Mouse (Mus musculus): ENCODE data around the gene Sin3a. TPM values are rescaled to one million over a fixed set of nuclear protein-coding genes. Genes with fewer than 3 reads are reported as not detected.

Sin3a gene
- polyA plus RNA-seq, 1 experiment from 2014 or later, result 32.4 TPM

GRCm38 (mm10) chr9:57117261-57117755, 45.5 kb downstream of the Sin3a start:
- Histone ChIP-seq H3K4me2 (ENCODE audit: low read depth, low read length) (no peak overlapping the region), H3K4me3 (ENCODE audit: low read depth, low read length) (no peak overlapping the region), H3K9ac (ENCODE audit: low read depth, low read length) (no peak overlapping the region), H3K27me3 (replicated peaks; ENCODE audit: control insufficient read depth, insufficient read depth, low read length) (no peaks in the 10 kb centered on the region), H3K9me3 (ENCODE audit: control insufficient read depth, low read length) (no peaks in the 10 kb centered on the region), H3K36me3 (ENCODE audit: control insufficient read depth, insufficient read depth, low read length) (peaks cover 96% of the 10 kb centered on the region), H3K4me1 (ENCODE audit: control insufficient read depth, insufficient read depth, low read length) (no peaks in the 10 kb centered on the region), H3K27ac (replicated peaks; ENCODE audit: low read depth, low read length) (no peak overlapping the region)
- ATAC-seq (ENCODE audit: low read depth) (no peak), DNase-seq (ENCODE audit: low spot score) (no peak)
- WGBS, result 93% methylated on average over 13 of the region's 13 CpGs

GRCm38 (mm10) chr9:57129641-57130040, 57.8 kb downstream of the Sin3a start:
- peak overlapping the region; percentile 67; the same call in 1 of the 2 replicates for H3K4me3 ChIP-seq (ENCODE audit: low read depth, low read length)
- H3K9ac ChIP-seq (ENCODE audit: low read depth, low read length), result no peak overlapping the region
- H3K4me2 ChIP-seq (ENCODE audit: low read depth, low read length), result peak overlapping the region; percentile 62; the same call in 1 of the 2 replicates
- no peaks in the 10 kb centered on the region for H3K27me3 ChIP-seq (replicated peaks; ENCODE audit: control insufficient read depth, insufficient read depth, low read length)
- H3K9me3 ChIP-seq (ENCODE audit: control insufficient read depth, low read length), result no peaks in the 10 kb centered on the region
- peaks cover 48% of the 10 kb centered on the region for H3K36me3 ChIP-seq (ENCODE audit: control insufficient read depth, insufficient read depth, low read length)
- ATAC-seq (ENCODE audit: low read depth) (no peak), DNase-seq (ENCODE audit: low spot score) (no peak)
- H3K4me1 ChIP-seq (ENCODE audit: control insufficient read depth, insufficient read depth, low read length), result peaks cover 11% of the 10 kb centered on the region
- no peak overlapping the region for H3K27ac ChIP-seq (replicated peaks; ENCODE audit: low read depth, low read length)

- Histone ChIP-seq H3K4me1 (ENCODE audit: control insufficient read depth, insufficient read depth, low read length) (peaks cover 11% of the 10 kb centered on the region), H3K27ac (replicated peaks; ENCODE audit: low read depth, low read length) (peak within 1 kb of the TSS; percentile 91), H3K4me2 (ENCODE audit: low read depth, low read length) (peak within 1 kb of the TSS; percentile 62), H3K4me3 (ENCODE audit: low read depth, low read length) (peak within 1 kb of the TSS; percentile 67), H3K9ac (ENCODE audit: low read depth, low read length) (peak within 1 kb of the TSS; percentile 73), H3K36me3 (ENCODE audit: control insufficient read depth, insufficient read depth, low read length) (peaks cover 48% of the 10 kb centered on the region), H3K9me3 (ENCODE audit: control insufficient read depth, low read length) (no peaks in the 10 kb centered on the region), H3K27me3 (replicated peaks; ENCODE audit: control insufficient read depth, insufficient read depth, low read length) (no peaks in the 10 kb centered on the region)
- ATAC-seq (ENCODE audit: low read depth) (peak; percentile 93), DNase-seq (ENCODE audit: low spot score) (peak; percentile 97)
- WGBS, result 0% methylated on average over 40 of the region's 58 CpGs
These were observed 59.0 kb downstream of the Sin3a start, which contains the start of gene Man2c1 for GRCm38 (mm10) chr9:57130577-57131433. Gene Man2c1 (plus strand): TSS chr9:57130690.

- ATAC-seq (ENCODE audit: low read depth) (no peak), DNase-seq (ENCODE audit: low spot score) (no peak)
- H3K27me3 ChIP-seq (replicated peaks; ENCODE audit: control insufficient read depth, insufficient read depth, low read length), result no peaks in the 10 kb centered on the region
- H3K27ac ChIP-seq (replicated peaks; ENCODE audit: low read depth, low read length), result no peak overlapping the region
- no peak overlapping the region for H3K4me3 ChIP-seq (ENCODE audit: low read depth, low read length)
- H3K36me3 ChIP-seq (ENCODE audit: control insufficient read depth, insufficient read depth, low read length), result peaks cover 78% of the 10 kb centered on the region
- no peak overlapping the region for H3K4me2 ChIP-seq (ENCODE audit: low read depth, low read length)
- no peak overlapping the region for H3K9ac ChIP-seq (ENCODE audit: low read depth, low read length)
- 86% methylated on average over 6 of the region's 6 CpGs for WGBS
- no peaks in the 10 kb centered on the region for H3K4me1 ChIP-seq (ENCODE audit: control insufficient read depth, insufficient read depth, low read length)
- no peaks in the 10 kb centered on the region for H3K9me3 ChIP-seq (ENCODE audit: control insufficient read depth, low read length)
These were observed 65.4 kb downstream of the Sin3a start for GRCm38 (mm10) chr9:57137246-57137645.

- ATAC-seq (ENCODE audit: low read depth), result no peak
- DNase-seq (ENCODE audit: low spot score), result no peak
- no peaks in the 10 kb centered on the region for H3K27me3 ChIP-seq (replicated peaks; ENCODE audit: control insufficient read depth, insufficient read depth, low read length)
- no peaks in the 10 kb centered on the region for H3K4me1 ChIP-seq (ENCODE audit: control insufficient read depth, insufficient read depth, low read length)
- no peaks in the 10 kb centered on the region for H3K9me3 ChIP-seq (ENCODE audit: control insufficient read depth, low read length)
- WGBS, result 89% methylated on average over 9 of the region's 9 CpGs
- no peak overlapping the region for H3K27ac ChIP-seq (replicated peaks; ENCODE audit: low read depth, low read length)
- no peak overlapping the region for H3K9ac ChIP-seq (ENCODE audit: low read depth, low read length)
- no peak overlapping the region for H3K4me3 ChIP-seq (ENCODE audit: low read depth, low read length)
- no peak overlapping the region for H3K4me2 ChIP-seq (ENCODE audit: low read depth, low read length)
- H3K36me3 ChIP-seq (ENCODE audit: control insufficient read depth, insufficient read depth, low read length), result peaks cover 83% of the 10 kb centered on the region
These were observed 65.9 kb downstream of the Sin3a start for GRCm38 (mm10) chr9:57137777-57138176.

GRCm38 (mm10) chr9:57138507-57138906, 66.7 kb downstream of the Sin3a start:
- no peak for ATAC-seq (ENCODE audit: low read depth)

GRCm38 (mm10) chr9:57139110-57139509, 67.3 kb downstream of the Sin3a start:
- H3K9ac ChIP-seq (ENCODE audit: low read depth, low read length), result no peak overlapping the region
- ATAC-seq (ENCODE audit: low read depth) (no peak), DNase-seq (ENCODE audit: low spot score) (no peak)
- peaks cover 90% of the 10 kb centered on the region for H3K36me3 ChIP-seq (ENCODE audit: control insufficient read depth, insufficient read depth, low read length)
- H3K4me2 ChIP-seq (ENCODE audit: low read depth, low read length), result no peak overlapping the region
- H3K27ac ChIP-seq (replicated peaks; ENCODE audit: low read depth, low read length), result no peak overlapping the region
- WGBS, result 93% methylated on average over 9 of the region's 9 CpGs
- H3K4me3 ChIP-seq (ENCODE audit: low read depth, low read length), result no peak overlapping the region
- H3K27me3 ChIP-seq (replicated peaks; ENCODE audit: control insufficient read depth, insufficient read depth, low read length), result no peaks in the 10 kb centered on the region
- no peaks in the 10 kb centered on the region for H3K4me1 ChIP-seq (ENCODE audit: control insufficient read depth, insufficient read depth, low read length)
- H3K9me3 ChIP-seq (ENCODE audit: control insufficient read depth, low read length), result no peaks in the 10 kb centered on the region

More at GRCm38 (mm10) chr9:57138507-57138906, 66.7 kb downstream of the Sin3a start:
- peaks cover 88% of the 10 kb centered on the region for H3K36me3 ChIP-seq (ENCODE audit: control insufficient read depth, insufficient read depth, low read length)
- no peak overlapping the region for H3K9ac ChIP-seq (ENCODE audit: low read depth, low read length)
- H3K4me2 ChIP-seq (ENCODE audit: low read depth, low read length), result no peak overlapping the region
- no peaks in the 10 kb centered on the region for H3K27me3 ChIP-seq (replicated peaks; ENCODE audit: control insufficient read depth, insufficient read depth, low read length)
- no peaks in the 10 kb centered on the region for H3K9me3 ChIP-seq (ENCODE audit: control insufficient read depth, low read length)
- H3K27ac ChIP-seq (replicated peaks; ENCODE audit: low read depth, low read length), result no peak overlapping the region
- no peak overlapping the region for H3K4me3 ChIP-seq (ENCODE audit: low read depth, low read length)
- DNase-seq (ENCODE audit: low spot score), result no peak
- H3K4me1 ChIP-seq (ENCODE audit: control insufficient read depth, insufficient read depth, low read length), result no peaks in the 10 kb centered on the region
- WGBS, result 91% methylated on average over 6 of the region's 6 CpGs

- no peaks in the 10 kb centered on the region for H3K27me3 ChIP-seq (replicated peaks; ENCODE audit: control insufficient read depth, insufficient read depth, low read length)
- ATAC-seq (ENCODE audit: low read depth), result no peak
- H3K4me1 ChIP-seq (ENCODE audit: control insufficient read depth, insufficient read depth, low read length), result no peaks in the 10 kb centered on the region
- H3K9me3 ChIP-seq (ENCODE audit: control insufficient read depth, low read length), result no peaks in the 10 kb centered on the region
- no peak overlapping the region for H3K9ac ChIP-seq (ENCODE audit: low read depth, low read length)
- H3K4me3 ChIP-seq (ENCODE audit: low read depth, low read length), result no peak overlapping the region
- no peak for DNase-seq (ENCODE audit: low spot score)
- peaks cover 87% of the 10 kb centered on the region for H3K36me3 ChIP-seq (ENCODE audit: control insufficient read depth, insufficient read depth, low read length)
- no peak overlapping the region for H3K4me2 ChIP-seq (ENCODE audit: low read depth, low read length)
- 81% methylated on average over 3 of the region's 5 CpGs for WGBS
- H3K27ac ChIP-seq (replicated peaks; ENCODE audit: low read depth, low read length), result no peak overlapping the region
These were observed 67.7 kb downstream of the Sin3a start for GRCm38 (mm10) chr9:57139571-57139970.

All from embryonic facial prominence, embryonic 14.5 days (tissue).